Mouse (Mus musculus) cerebellum, adult 2 months (tissue): Measurements from ENCODE around the gene Agpat1.

Experiments used
- CTCF ChIP-seq: fragments of 200-500 bp; IDR thresholded peaks from 2 replicates; pipeline ENCODE4 v1.5.1; 2011; ENCODE audit warnings: low read depth, mild to moderate bottlenecking, control low read depth, low read length, moderate library complexity, borderline replicate concordance; ENCODE audit not compliant: insufficient read depth
- POLR2A ChIP-seq: fragments of 200-500 bp; IDR thresholded peaks from 2 replicates; pipeline ENCODE4 v1.6.1; 2011; ENCODE audit warnings: low read length, control low read depth, borderline replicate concordance; ENCODE audit not compliant: insufficient read depth

- TF ChIP-seq CTCF (no peak), POLR2A (no peak)
Measured at GRCm38 (mm10) chr17:34613830-34614229, 9.8 kb downstream of the Agpat1 start.
